Mouse (Mus musculus): ENCODE measurements around the gene Abcb4.
"Not testable (repeated sequence)": the region's sequence is repeated elsewhere in the genome, so short reads cannot be mapped to it uniquely, and the experiment has no call there.

Gene Abcb4

DNA sequence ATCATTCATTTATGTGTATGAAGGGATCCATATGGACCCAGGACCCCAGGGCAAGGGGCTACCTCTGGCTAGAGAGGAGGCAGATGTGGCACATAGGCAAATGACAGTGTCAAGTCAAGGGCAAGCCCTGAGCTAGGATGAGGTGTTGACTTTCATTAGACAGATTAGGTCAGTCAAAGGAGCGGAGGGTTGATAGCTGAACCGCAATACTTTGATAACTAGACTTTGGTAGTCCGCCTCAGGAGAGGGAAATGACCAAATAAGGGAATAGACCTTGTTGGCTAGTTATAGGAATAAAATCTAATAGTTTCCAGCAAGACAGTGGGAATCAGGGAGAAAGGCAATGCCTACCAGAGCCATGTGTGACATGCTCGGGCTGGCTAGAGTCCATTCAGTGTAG lies 105.6 kb downstream of the Abcb4 start:
- no peak for DNase-seq (ENCODE audit: low spot score)

DNA sequence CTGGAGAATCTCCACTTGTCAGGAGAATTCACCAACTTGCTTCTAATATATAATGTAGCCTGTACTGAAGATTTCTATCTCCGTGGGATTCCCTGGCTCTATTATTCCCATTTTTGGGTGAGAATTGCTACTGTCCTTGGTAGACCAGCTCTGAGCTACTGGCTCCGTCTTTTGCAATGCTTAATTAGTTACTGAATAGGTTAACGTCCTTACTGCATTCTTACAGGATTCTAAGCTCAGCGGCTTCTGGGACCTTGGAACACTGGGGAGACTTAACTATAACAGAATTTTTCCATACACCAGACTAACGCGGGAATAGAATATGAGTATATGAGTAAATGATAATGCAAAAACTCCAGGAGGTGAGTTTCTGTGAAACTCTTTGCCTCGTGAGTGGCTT lies 106.5 kb downstream of the Abcb4 start:
- DNase-seq (ENCODE audit: low spot score), result not testable (repeated sequence)

GRCm38 (mm10) chr5:9006585-9006984 lies 113.1 kb downstream of the Abcb4 start:
- not testable (repeated sequence) for DNase-seq (ENCODE audit: low spot score)
